Mouse (Mus musculus): ENCODE data around the gene Psme3.
A peak's percentile ranks its signal among the peaks of the same experiment; 100 is the strongest.

DNA sequence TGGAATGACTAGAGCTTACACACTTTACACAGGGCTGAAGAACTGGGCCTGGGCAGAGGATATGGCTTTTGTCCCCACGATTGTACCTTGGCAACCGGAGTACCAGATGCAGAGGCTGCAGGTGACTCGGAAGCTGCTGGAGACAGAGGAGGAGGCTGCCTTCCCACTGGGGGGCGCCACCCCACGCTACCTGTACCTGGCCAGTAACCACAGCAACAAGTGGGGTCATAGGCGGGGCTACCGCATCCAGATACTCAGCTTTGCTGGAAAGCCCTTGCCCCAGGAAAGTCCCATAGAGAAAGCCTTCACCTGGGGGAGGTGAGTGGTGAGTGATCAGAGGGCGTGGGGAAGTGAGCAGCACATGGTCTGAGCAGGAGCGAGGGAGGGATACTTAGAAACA lies 19.7 kb downstream of the Psme3 start:
- TF ChIP-seq CTCF (IDR thresholded peaks at IDR 0.05; ENCODE audit: low read depth) (peak; percentile 56), EP300 (IDR thresholded peaks at IDR 0.05; ENCODE audit: low read depth) (no peak)

All from liver, embryonic 14.5 days (tissue).